Mouse (Mus musculus) liver (tissue): ENCODE data around the gene Fam83f.
A peak's percentile ranks its signal among the peaks of the same experiment; 100 is the strongest.

ENCODE experiments used
- DNase-seq: peaks from one replicate; pipeline ENCODE4 v3.0.0-alpha.2; 2020; ENCODE audit warnings: mixed read lengths

Fam83f gene

DNA sequence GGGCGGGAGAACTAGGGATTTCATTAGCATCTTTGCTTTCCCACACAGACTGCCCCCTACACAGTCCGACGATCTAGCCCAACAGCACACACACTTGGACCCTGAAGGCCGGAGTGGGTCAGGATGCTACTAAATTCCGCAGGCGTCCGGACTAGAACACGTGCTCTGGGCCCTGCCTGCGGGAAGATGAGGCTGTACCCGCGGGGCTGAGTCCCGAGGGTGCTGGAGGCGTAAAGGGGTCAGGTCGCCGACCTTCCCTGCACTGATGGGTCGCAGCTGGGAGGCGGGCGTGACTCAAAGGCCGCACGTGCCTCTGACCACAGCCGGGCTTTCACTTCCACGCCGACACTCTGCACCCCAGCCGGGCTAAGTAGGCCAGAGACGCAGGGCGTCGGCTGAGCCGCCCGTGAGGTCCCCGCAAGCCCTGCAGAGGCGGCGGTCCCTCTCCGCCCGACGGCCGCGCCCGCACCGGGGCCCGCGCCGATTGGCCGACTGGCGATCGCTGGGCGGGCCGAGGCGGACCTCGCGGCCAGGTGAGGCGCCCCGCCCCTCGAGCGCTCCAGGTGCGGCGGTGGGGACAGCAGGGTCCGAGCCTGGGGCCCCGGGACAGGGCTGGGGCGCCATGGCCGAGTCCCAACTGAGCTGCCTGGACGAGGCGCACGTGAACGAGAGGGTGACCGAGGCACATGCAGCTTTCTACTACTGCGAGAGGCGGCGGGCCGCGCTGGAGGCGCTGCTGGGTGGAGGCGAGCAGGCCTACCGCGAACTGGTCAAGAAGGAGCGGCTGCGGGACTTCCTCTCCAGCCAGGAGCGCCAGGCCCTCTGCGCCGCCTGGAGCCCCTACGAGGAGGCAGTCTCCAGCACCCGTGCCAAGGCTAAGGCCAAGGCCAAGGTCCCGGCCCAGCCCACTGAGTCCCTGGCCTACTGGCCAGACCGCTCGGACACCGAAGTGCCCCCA lies at the start of gene Fam83f:
Gene Fam83f (plus strand): TSS at position 553 of the 958 bp plus-strand sequence.
- peak; percentile 21 for DNase-seq

DNA sequence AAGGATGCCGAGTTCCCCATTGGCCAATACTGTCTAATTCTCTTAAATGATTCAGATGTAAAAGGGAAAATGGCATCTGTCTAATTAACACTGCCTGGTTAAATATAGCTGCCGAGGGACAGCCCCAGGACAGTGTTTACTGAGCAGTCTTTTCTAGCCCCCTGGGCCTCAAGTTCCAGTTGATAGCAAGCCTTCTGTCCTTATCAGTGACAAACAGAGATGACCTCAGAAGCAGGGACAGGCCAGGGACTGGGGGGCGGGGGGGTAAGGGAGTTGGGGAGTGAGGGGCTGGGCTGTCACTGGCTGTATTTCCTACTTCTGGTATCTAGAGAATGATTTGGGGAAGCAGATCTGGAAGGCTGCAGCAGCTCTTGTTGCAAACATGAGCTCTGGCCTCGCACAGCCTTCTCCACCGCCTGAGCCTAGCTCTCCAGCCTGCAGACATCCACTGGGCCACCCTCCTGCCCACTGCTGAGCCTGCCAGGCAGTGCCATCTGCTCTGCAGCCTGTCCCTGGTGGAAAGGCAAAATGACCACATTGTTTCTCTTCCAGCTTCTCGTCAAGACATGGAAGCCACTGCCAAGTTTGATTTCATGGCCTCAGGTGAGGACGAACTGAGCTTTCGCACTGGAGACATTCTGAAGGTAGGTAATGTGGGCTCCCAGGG lies 48.3 kb upstream of the Fam83f start:
- peak; percentile 88 for DNase-seq

DNA sequence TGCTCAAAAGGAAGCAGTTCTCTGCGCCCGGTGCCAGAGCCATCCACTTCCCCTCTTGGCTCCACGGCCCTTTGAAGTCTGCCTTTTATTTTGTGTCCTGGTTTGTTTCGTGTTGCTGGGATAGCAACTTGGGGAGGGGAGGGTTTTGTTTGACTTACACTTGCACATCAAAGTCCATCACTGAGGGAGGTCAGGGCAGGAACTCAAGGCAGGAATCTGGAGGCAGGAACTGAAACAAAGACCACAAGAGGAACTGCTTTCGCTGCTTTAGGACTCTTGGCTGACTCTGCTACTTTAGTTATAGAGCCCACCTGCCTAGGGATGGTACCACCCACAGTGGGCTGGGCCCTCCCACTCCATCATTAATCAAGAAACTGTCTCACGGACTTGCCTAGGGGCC lies 45.2 kb upstream of the Fam83f start:
- no peak for DNase-seq

DNA sequence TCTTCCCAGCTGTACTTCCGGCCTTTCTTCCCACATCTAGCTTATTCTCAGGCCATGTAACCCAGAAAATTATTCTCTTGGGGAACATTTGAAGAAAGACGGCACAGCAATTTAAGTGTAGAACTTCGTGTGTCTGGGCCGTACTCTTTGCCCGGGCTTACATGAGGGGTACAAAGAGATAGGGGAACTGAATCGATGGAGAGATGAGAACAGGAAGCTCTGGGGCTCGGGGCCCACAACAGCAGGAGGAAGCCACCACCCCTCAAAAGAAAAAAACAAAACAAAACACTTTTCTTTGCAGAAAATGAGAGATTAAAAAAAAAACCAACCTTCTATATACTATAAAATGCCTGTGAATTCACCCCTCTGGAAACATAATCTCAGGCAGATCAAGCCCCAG lies 41.5 kb upstream of the Fam83f start:
- no peak for DNase-seq

DNA sequence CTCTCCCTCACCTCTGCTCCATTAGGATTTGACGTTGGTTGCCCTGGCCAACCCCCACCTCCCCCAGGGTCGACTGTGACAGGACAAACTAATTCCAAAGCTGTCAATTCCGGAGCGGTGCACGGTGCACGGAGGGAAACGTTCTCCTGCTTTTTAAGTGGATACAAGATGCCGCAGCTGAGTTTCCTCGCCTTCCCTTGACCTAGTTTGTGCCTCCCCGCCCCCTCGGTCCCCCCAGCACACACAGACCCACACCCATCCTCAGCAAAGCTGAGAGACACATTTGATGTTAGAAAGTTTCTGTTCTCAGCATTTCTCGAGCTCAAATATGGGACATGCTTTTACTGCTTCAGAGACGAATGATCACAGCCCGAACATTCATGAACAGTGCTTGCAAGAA lies 40.9 kb upstream of the Fam83f start:
- no peak for DNase-seq

DNA sequence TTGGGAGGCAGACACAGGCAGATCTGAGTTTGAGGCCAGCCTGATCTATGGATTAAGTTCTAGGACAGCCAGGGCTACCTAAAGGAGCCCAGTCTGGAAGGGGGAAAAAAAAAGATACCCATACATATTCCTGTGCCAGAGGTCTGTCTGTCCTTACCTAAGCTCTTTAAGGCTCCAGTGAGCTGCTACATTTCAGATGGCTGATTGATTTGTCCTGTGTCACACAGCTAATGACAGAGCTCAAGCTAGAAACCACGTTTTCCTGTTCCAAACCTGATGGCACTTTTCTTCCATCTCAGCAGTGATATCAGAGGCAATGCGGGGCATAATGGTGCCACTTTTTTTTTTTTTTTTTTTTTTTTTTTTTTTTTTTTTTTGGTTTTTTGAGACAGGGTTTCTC lies 40.3 kb upstream of the Fam83f start:
- no peak for DNase-seq

DNA sequence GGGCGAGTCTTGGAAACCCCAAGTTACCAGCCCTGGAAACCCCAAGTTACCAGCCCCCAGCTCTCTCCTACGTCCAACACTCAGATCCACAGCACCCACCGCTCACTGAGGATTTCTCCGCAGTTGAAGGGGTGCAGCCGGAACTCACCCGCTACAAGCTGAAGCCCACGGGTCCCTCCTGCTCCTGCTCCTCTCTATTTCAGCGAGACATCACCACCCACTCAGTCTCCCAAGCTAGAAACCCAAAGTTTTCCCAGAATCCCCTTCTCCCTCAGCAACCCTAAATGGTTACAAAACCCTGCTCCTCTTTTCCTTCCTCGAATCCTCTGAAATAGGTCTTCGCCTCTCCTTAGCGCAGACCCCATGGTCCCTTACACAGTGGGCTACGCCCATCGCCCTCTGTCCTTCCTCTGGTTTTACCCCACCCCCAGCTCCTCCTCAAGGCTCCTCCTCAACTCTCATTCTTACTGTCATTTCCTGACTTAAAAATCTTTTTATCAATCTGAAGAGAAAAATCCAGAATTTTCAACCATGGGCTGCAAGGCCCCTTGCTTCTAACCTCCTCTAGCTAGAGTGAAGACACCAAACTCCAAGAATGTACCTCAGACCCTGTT lies 39.3 kb upstream of the Fam83f start:
- no peak for DNase-seq

DNA sequence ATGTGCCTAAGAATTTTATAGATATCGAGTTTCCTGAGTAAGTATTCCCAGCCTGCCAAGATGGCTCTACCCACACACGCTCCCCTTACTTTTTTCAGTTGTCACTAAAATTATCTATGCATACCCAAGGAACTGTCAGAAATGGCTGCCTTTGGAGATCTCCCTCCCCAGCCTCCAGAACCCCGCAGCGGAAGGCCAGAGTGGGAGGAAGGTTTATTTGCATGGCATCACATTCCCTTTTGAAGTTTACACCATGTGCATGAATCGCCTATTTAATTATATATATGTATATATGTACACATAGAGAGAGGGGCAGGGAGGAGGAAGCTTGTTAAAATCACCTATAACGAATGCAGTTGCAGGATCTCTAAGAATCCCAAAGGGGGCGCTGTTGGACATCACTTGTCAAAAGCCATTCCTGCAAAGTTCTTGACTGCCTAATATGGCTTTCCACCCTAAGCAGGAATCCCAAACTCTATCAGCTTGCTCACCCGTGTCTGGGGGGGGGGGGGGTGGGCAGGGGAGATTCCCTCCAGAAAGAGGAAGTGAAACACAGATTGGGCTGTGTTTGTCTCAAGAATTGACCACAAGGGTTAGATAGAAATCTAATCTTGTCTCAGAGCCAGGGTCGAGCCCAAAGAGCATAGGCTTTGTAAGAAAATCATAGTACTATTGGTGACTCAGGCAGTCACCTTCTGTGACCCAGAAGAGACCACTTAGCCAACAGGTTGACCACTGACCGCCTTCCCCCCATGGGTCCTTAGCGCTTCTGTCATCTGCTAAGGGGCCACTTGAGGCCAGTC lies 37.1 kb upstream of the Fam83f start:
- DNase-seq, result peak; percentile 48

DNA sequence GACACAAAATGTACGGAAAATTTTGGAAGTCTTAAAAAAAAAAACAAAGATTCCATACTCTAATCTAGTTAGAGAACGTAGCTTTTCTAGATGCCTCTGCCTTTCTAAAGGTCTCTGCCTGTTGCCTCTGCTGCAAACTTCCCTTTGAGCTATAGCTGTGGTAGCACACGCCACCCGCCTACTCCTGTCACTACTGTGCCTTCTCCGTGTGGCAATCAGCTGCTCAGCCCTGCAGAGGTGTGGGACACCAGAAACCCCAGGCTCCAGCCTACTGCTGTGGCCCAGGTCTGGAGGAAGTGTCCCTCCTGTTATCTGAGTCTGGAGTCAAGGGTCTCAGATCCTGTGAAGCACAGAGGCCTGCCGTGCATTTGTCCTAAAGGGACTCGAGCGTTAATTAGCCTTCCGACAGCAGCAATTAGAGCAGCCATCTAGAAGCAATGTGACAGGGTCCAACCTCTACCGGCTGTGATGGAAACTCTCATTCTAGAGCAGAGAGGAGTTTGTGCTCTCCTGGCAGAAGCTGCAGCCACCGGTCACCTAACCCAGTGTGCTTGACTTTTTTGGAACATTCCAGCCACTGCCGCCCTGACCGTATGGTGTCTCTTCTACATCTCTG lies 34.8 kb upstream of the Fam83f start:
- DNase-seq, result no peak

DNA sequence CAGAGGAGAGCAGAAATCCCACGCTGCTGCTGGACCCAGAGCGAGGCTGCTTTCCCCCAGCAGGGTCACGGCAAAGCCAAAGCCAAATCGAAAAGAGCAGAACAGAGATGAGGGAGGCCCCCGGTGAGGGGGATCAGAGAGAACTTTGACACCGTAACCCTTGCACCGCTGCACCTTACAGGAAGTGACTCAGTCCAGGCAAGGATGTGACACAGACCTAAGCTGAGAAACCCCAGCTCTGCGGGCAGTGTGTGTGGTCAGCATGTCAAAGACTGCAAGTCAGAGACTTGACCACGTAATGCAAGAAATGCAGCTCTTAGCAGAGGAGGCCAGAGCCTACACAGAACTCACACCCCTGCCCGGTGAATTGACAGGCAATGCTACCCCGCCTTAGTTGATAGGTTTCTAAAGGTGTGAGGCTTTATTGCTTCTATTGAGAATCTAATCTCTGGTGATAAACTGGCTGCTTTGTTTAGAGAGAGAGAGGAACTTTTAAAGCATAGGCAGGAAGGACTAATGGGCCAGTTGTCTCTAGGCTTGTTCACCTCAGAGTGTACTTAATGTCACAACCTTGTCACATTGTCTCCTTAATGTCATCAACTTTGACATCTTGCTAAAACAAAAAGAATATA lies 32.5 kb upstream of the Fam83f start:
- DNase-seq, result no peak

DNA sequence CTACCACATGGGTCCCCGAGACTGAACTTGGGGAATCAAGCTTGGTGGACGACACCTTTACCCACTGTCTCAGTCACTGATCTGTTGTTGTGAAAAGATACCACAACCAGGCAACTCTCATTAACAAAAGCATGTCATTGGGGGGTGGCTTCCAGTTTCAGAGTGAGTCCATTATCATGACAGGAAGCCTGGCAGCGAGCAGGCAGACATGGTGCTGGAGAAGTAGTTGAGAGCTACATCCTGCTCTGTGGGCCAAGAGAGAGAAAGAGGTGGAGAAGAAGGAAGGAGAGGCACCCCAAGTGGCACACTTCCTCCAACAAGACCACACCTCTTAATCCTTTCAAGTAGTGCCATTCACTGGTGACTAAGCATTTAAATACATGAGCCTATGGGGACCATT lies 31.8 kb upstream of the Fam83f start:
- no peak for DNase-seq

DNA sequence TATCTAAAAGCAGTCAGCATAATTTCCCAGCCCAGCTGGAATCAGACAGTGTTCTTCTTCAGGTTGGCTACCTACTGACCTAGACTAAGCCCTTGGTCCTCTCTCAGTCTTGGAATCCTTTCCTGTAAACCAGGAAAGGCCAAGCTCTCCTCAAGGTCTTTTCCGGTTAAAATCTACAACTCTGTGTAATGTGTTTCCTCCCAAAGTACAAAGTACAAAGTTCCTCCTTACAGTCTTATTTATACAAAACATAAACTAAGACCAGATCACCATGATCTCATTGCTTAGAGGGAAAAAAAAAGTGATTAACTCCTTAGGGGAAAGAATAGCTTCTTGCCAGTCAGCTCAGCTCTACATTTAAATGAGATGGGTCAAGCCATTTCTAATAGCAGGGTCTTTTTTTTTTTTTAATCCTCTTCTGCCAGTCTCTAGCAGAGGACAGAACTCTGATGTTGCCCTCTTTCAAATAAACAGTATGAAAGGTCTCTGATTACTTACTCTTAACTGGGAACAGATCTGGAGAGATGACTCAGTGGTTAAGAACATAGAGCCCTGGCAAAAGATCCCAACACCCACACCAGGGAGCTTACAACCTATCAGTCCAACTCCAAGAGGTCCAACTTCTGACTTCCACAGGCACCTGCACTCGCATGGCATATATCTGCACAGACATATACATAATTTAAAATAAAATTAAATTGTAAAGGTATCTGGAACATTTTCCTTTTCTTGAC lies 29.8 kb upstream of the Fam83f start:
- DNase-seq, result no peak

DNA sequence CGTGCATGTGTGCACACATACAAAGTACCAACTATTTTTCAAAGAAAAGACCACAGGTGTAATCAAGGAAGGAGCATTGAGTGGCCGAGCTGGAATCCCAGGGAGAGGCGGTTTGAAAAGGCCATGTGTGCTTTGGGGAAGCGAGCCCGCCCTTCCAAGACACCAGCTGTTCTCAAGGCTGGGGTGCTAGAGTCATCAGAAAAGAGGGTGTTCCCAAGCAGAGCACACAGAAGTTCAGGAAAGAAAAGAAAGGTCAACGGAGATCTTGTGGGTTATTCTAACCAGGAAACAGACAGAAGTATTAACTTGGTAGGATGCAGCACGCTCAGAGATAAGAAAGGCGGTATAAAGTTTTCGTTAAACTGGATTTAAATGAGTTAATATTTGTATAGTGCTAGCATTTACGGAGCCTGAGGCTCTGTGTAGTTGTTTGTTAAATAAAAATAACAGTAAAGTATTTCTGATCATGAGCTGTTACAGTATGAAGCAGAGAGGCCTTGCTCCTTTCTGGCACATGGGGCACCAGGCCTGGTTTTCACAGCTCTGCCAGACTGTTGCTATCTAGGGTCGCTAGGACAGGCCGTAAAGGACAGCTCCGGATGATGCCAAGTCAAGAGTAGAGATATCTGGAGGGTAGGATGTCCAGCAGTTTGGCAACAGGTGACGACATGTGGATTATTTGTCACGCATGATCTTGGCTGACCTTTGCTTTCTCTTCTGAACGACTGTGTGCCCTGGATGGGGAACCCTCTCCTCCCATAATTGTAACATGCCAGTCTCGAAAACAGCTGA lies 26.4 kb upstream of the Fam83f start:
- DNase-seq, result no peak

DNA sequence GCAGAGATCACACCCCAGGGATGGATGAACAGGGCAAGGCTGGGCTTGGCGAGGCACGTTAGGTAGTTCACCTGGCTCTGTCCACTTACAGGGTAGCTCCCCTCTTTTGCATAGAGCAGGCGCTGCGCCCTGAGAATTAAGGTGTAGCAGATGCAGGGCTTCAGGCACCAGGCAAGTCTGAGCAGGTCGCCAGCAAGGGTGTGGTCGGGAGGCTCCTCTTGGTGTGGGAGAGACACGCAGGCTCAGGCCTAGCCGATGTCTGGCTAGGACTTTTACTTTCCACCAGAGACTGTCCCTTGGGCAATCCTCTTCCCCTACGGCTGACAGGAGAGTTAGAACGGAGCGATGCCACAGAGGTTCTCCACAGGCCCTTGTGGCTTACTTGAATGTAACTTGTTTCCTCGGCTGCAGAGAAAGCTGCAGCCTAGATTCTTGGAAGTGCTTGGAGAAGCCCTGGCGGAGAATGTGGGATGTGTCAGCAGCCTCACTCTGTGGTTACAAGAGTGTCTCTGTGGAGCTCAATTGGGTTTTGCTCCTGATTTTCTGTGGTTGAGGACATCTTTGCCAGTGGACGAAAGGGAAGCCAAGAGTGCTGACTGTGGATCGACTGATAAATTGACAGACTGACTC lies 22.6 kb upstream of the Fam83f start:
- no peak for DNase-seq

DNA sequence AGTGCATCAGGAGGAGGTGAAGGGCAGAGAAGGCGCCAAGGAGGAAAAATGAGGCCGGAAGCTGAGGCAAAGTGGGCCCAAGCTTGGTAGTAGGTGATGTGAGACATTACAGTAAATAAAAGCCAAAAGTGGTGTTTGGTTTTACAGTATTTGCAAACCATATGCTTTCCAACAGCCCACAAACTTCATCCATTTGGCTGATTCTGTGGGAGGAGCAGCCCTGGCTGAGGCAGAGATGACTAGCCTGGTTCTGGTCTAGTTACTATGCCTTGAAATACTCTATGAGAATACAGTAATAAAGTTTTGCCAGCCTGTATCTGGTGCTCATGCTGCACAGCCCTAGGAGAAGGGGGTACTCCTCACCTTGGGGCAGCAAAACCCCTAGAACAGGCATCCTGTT lies 21.2 kb upstream of the Fam83f start:
- DNase-seq, result no peak

DNA sequence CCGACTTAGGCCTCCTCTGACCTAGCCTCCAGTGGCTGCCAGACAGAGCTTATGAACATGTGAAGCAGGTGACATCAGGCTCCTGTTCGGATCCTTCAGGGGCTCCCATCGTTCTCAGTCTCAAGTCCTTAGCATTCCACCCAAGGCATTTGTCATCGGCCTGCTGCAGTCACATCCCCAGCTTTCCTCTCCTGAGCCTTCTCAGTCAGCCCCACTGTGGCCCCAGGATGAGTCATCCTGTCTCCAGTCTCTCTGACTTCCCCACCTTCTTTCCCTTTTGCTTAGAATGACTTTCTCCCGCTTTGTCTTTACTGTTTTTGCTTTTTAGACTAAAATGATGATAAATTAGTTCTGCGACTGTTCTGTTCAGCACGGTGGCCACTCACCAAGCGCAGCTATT lies 17.8 kb upstream of the Fam83f start:
- DNase-seq, result no peak

DNA sequence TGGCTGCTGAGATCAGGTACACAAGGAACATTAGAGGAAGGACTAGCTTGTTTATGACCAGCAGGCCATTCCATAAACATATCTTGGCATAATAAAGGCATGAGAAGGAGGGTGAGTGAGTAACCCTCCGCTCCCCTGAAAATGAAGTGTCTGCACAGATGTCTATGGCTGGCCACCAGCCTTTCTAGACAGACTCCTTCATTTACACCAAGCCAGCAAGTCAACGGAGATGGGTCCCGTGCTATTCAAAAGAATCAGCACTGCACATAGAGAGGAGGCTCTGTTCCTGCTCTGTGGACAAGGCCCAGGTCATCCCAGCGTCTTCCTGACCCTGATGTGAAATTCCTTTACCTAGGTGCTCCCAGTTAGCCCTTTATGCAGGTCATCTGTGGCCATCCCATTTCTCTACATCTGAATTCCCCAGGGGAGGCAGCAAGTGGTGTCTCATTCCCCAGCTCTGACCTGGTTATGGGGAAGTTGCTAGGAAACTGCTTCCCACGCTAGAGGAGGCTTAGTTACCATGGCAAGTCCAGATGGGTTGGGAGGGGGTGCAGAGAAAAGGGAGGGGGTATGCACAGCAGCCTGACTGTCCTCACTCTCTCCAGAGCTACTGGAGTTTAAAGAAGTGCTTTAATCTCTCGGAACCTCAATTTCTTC lies 12.7 kb upstream of the Fam83f start:
- DNase-seq, result no peak

DNA sequence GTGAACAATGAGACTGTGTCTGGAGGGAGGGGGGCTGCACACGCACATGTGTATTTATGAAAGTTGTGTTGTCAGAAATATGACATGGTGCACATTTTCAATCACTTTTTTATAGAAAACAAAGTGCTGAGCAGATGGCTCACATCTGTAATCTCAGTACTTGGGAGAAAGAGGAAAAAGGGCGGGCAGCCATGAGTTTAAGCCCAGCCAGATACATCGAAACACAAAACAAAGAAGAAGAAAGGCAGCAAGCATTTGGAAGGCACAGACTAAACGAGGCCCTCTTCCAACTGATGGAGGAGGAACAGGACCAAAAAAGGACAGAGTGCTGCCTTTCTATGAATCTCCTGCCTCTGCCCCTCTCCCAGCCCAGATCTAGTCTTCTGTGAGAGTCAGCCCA lies 10.7 kb upstream of the Fam83f start:
- DNase-seq, result no peak

DNA sequence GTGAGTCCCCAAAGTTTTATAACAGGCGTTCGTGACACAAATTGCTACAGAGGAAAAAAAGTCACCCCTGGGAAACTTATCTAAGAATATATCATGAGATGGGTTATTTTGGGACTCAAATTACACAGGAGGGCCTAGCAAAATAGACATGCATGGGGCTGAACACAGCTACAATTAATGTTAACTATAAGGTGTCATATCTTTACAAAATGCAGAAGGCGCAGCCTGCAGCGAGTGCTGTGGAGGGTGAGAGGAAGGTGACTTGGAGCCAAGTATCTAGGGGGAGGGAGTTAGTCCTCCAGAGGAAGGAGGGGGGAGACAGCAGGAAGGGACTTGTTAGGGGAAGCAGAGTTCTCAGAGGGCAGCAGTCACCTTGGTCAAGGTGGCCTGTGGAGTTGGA lies 7.2 kb upstream of the Fam83f start:
- no peak for DNase-seq
